Mouse (Mus musculus) cortical plate, adult 2 months (tissue): ENCODE measurements around the gene Xaf1.
A peak's percentile ranks its signal among the peaks of the same experiment; 100 is the strongest.

Experiments used
- CTCF ChIP-seq: fragments of 200-500 bp; IDR thresholded peaks from 2 replicates; pipeline ENCODE4 v1.5.1; 2011; ENCODE audit warnings: mild to moderate bottlenecking, control low read depth, low read length; ENCODE audit not compliant: insufficient read depth; ENCODE audit errors: extremely low read depth
- POLR2A ChIP-seq: fragments of 200-500 bp; IDR thresholded peaks from 2 replicates; pipeline ENCODE4 v1.6.1; 2011; ENCODE audit warnings: mild to moderate bottlenecking, low read length, control low read depth; ENCODE audit not compliant: insufficient read depth; ENCODE audit errors: extremely low read depth

DNA sequence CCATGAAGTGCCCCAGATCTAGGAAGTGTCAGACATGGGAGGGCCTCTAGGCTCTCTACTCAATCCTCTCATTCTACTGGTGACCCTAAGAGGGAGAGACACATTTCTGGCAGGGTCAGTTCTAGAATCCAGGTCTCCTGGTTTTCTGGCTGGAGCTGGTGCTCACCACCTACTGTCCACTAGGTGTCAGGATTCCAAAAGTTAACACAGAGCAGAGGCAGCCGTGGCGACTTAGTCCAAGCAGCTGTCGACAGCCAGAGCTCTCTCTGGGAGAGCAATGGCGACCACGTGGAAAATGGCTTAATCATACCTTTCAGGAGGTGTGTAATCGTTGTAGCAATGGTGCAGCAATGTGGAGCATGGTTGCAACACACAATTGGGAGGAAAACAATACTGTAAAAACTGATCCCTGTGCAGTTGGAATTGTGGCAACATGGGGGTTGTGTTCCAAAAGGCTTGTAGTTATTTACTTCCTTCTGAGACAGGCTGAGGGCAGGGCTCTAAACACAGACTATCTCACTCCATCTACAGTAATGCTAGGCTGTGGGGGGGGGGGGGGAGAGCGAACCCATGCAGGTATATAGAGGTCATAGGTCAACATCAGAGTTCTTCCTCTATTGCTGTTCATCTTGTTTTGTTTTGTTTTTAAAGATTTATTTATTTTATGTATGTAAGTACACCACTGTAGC, 41.3 kb downstream of the Xaf1 start:
- TF ChIP-seq CTCF (peak; percentile 81), POLR2A (no peak)
